19 mouse cellular contexts compared by ENCODE assay signal in the genomic region with DNA sequence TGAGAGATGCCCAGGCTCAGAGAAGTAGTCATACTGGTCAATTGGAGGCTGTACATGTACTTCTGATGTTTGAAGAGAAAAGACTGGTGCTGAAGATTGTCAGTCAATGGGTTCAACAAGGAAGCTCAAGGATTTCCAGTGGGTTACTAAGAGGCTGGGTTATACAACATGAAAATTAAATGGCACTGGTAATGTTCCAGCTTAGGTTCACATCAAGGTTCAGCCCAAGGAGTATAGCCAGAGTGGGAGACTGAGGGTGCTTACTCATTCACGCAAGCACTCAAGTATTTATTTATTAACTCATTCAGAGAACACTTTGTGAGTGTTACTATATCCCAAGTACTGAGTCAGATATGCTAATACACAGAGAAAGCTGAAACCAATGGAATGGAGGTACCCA.
DNase-seq lines count a peak whose midpoint lies in the region; TF ChIP-seq lines count a peak whose summit lies in the region.
"Had no signal": no experiment of that assay in that cellular context is flagged by ENCODE, and none has a peak within 500 bp of the region (broad histone marks: within the 10 kb centered on the region; RNA-seq: fewer than 3 reads in every experiment).

No protein-coding gene starts in this region.

- no peak for TF ChIP-seq POLR2A in lung, adult 2 months (IDR thresholded peaks at IDR 0.05; ENCODE audit: borderline replicate concordance, extremely low read depth, low read depth, low read length)
- no peak for TF ChIP-seq POLR2A in embryonic fibroblast, embryonic 13.5 days (IDR thresholded peaks at IDR 0.05; ENCODE audit: low read depth, low read length)

- TF ChIP-seq CTCF in lung, adult 2 months (IDR thresholded peaks at IDR 0.05; ENCODE audit: insufficient read depth, low read length): no peak
- TF ChIP-seq CTCF in embryonic fibroblast, embryonic 13.5 days (IDR thresholded peaks at IDR 0.05; ENCODE audit: borderline replicate concordance, insufficient read depth, low read length): no peak

- no peaks in the 10 kb centered on the region for H3K4me1 ChIP-seq in lung, adult 2 months (ENCODE audit: control insufficient read depth, insufficient read depth, low read length)
- H3K4me1 ChIP-seq in embryonic fibroblast, embryonic 13.5 days (ENCODE audit: control insufficient read depth, insufficient read depth, low read length): peaks cover 27% of the 10 kb centered on the region
- H3K4me1 ChIP-seq: embryonic facial prominence, embryonic 10.5 days; embryonic facial prominence, embryonic 12.5 days; forebrain, embryonic 10.5 days; forebrain, embryonic 12.5 days had no signal

- peak; percentile 2 for DNase-seq in kidney, adult 11 months
- no peak for DNase-seq in kidney, postnatal 14 days
- peak; percentile 27 for DNase-seq in lung, postnatal 25 days (ENCODE audit: low spot score)
- no peak for DNase-seq in lung, adult 2 months
- DNase-seq: adrenal gland, adult 8-10 months; adrenal gland, postnatal 14 days; adrenal gland, postnatal 36 days; B cell, adult 2 months; cerebellum, adult 11-12 months; cerebellum, adult 2 months; cerebellum, adult 9-10 months; cerebellum, postnatal 10 days; cerebellum, postnatal 25 days had no signal

- H3K27ac ChIP-seq in embryonic fibroblast, embryonic 13.5 days (ENCODE audit: insufficient read depth, low read length): peak overlapping the region; percentile 14; the same call in 1 of the 2 replicates
- H3K27ac ChIP-seq: embryonic facial prominence, embryonic 10.5 days; embryonic facial prominence, embryonic 12.5 days; forebrain, embryonic 10.5 days; forebrain, embryonic 12.5 days had no signal

- H3K4me3 ChIP-seq in lung, adult 2 months (replicated peaks; ENCODE audit: extremely low read depth, low read depth, low read length): no peak overlapping the region
- H3K4me3 ChIP-seq in embryonic fibroblast, embryonic 13.5 days (ENCODE audit: insufficient read depth, low read length): no peak overlapping the region
- H3K4me3 ChIP-seq: embryonic facial prominence, embryonic 10.5 days; embryonic facial prominence, embryonic 12.5 days; erythroblast, embryonic 14.5 days; forebrain, embryonic 10.5 days; forebrain, embryonic 12.5 days had no signal

- WGBS in lung, adult 2 months: 81% methylated on average over 1 of the region's 1 CpGs

Comparison
In these comparisons a context has a peak if more than half of its experiments do, and no peak if none do; other contexts are left out.
1. DNase-seq: peak in kidney, adult 11 months (single experiment) and lung, postnatal 25 days (single experiment); none in kidney, postnatal 14 days (single experiment) and lung, adult 2 months (single experiment).